Mouse (Mus musculus): Measurements from ENCODE around the gene Serinc1. TPM values are rescaled to one million over a fixed set of nuclear protein-coding genes. Genes with fewer than 3 reads are reported as not detected.

Gene Serinc1
- polyA plus RNA-seq, 1 experiment from 2014 or later: 153 TPM

DNA sequence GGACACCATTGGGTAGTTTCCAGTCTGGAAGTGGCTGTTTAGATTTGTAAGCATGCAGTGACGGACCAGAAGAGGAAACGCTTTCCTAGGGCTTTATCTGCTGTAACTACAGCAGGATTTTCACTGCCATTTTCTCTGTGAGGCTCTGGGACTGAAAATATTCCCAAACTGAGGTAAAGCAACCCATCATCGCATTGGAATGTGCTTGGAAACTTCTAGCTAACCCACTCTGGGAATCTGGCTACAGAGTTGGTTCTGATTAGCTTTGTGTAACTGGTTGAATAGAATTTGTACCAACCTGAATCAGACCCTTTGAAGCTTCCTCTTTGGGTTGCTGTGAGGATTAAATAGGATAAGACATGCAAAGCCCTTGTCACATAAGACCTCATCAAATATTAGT, 47.6 kb downstream of the Serinc1 start:
- H3K4me3 ChIP-seq (replicated peaks): no peak overlapping the region
- no peak overlapping the region for H3K9ac ChIP-seq (replicated peaks)
- H3K4me1 ChIP-seq (replicated peaks): peaks cover 11% of the 10 kb centered on the region; the same call in 1 of the 2 replicates
- no peak overlapping the region for H3K4me2 ChIP-seq
- no peaks in the 10 kb centered on the region for H3K27me3 ChIP-seq
- no peak for ATAC-seq (ENCODE audit: insufficient number of reproducible peaks, insufficient read depth, low FRiP score, low TSS enrichment, low read depth)
- 86% methylated on average over 3 of the region's 3 CpGs for WGBS
- no peaks in the 10 kb centered on the region for H3K9me3 ChIP-seq
- H3K27ac ChIP-seq: no peak overlapping the region
- H3K36me3 ChIP-seq: no peaks in the 10 kb centered on the region

GRCm38 (mm10) chr10:57481717-57482116, 50.6 kb downstream of the Serinc1 start:
- ATAC-seq (ENCODE audit: insufficient number of reproducible peaks, insufficient read depth, low FRiP score, low TSS enrichment, low read depth): no peak
- WGBS: 51% methylated on average over 5 of the region's 5 CpGs
- H3K36me3 ChIP-seq: no peaks in the 10 kb centered on the region

DNA sequence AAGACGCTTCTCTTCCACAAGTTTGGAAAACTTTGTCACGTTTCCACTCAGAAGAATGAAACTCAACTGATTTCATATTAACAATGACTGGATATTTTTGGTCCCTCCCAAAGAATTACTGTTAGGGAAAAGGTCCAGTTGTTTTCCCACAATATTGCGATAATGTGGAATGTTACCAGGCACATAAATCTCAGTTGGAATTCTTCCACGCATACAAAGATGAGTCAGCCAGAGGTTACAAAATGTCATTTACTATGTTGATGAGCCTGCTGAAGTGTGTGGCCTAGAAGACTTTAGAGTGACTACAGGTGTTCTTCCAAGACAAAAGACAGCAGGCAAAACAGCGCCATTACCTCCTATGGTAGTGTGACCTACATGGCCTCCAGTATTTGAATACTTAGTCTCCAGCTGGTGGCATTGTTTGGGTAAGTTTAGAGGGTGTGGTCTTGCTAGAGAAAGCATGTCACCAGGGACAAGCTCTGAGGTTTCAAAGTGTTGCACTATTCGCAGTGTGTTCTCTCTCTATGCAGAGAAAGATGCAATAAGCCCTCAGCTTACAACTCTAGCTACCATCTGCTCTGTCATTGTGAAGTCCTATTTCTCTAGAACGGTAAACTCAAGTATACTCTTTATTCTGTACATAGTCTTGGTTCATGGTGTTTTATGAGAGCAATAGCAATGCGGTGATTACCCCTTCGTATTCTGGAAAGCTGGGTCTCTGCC, 55.0 kb downstream of the Serinc1 start:
- 81% methylated on average over 9 of the region's 9 CpGs for WGBS

More at GRCm38 (mm10) chr10:57481717-57482116, 50.6 kb downstream of the Serinc1 start:
- Histone ChIP-seq H3K4me1 (replicated peaks) (no peaks in the 10 kb centered on the region), H3K4me2 (no peak overlapping the region), H3K9ac (replicated peaks) (no peak overlapping the region), H3K4me3 (replicated peaks) (no peak overlapping the region), H3K9me3 (no peaks in the 10 kb centered on the region), H3K27ac (no peak overlapping the region), H3K27me3 (no peaks in the 10 kb centered on the region)

More for the DNA sequence above, 55.0 kb downstream of the Serinc1 start:
- H3K4me3 ChIP-seq (replicated peaks): no peak overlapping the region
- no peaks in the 10 kb centered on the region for H3K4me1 ChIP-seq (replicated peaks)
- no peaks in the 10 kb centered on the region for H3K27me3 ChIP-seq
- no peaks in the 10 kb centered on the region for H3K9me3 ChIP-seq
- no peak for ATAC-seq (ENCODE audit: insufficient number of reproducible peaks, insufficient read depth, low FRiP score, low TSS enrichment, low read depth)
- no peak overlapping the region for H3K27ac ChIP-seq
- no peak overlapping the region for H3K9ac ChIP-seq (replicated peaks)
- no peak overlapping the region for H3K4me2 ChIP-seq
- H3K36me3 ChIP-seq: no peaks in the 10 kb centered on the region

Other genes starting within 250 kb of the Serinc1 start
- gene Hsf2, start 46.1 kb downstream of the Serinc1 start, polyA plus RNA-seq (2016; fragmentation: Nextera tagmentation; extraction: Ambion mirVana): 47.2 and 51.2 TPM in 2 replicates
- 0.36 and 0.47 TPM in 2 replicates for gene Pkib, start 99.5 kb upstream of the Serinc1 start, polyA plus RNA-seq (2016; fragmentation: Nextera tagmentation; extraction: Ambion mirVana)